Mouse (Mus musculus) cortical plate, adult 2 months (tissue): ENCODE measurements around the gene Prelid1.

Experiments
- CTCF ChIP-seq: fragments of 200-500 bp; IDR thresholded peaks from 2 replicates; pipeline ENCODE4 v1.5.1; 2011; ENCODE audit warnings: mild to moderate bottlenecking, control low read depth, low read length; ENCODE audit not compliant: insufficient read depth; ENCODE audit errors: extremely low read depth
- POLR2A ChIP-seq: fragments of 200-500 bp; IDR thresholded peaks from 2 replicates; pipeline ENCODE4 v1.6.1; 2011; ENCODE audit warnings: mild to moderate bottlenecking, low read length, control low read depth; ENCODE audit not compliant: insufficient read depth; ENCODE audit errors: extremely low read depth

DNA sequence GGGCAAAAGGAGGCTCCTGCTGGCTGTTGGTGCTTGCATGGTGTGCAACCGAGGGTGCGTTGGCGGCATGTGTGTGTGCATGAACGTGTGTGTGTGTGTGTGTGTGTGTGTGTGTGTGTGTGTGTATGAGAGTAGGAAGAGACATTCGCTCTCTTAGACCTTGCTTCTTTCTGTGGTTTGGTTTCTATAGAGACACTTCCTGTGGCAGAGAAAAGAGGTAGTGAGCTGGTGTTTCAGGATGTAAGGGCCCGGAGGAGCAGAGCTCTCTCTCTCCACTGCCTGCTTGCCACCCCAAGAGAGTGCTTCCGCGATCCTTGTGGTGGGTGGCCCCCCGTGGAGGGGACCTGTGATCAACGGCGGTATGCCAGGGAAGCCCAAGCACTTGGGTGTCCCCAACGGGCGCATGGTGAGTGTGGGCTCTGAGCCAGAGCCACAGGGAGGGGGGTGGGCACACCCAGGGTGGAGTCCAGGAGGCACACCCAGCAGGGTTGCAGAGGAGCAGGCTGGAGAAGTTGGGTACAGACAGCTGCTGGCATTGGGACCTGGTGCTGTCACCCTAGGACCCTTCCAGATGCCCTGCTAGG is 49.3 kb downstream of the Prelid1 start, which contains the start of gene Rgs14:
- TF ChIP-seq CTCF (no peak), POLR2A (0 out of 2 replicates have a peak, but pooled peaks have one; percentile 44)
